Mouse (Mus musculus) liver, embryonic 14.5 days (tissue): Measurements from ENCODE around the gene Bcat1.
A peak's percentile ranks its signal among the peaks of the same experiment; 100 is the strongest.

Source experiments
- CTCF ChIP-seq: IDR thresholded peaks from 2 replicates; pipeline ENCODE4 v1.5.1; 2016; ENCODE audit warnings: antibody characterized with exemption, low read depth, control low read depth
- EP300 ChIP-seq: IDR thresholded peaks from 2 replicates; pipeline ENCODE4 v1.6.1; 2016; ENCODE audit warnings: antibody characterized with exemption, low read depth

- TF ChIP-seq EP300 = no peak
- peak; percentile 41 for TF ChIP-seq CTCF
Observed at GRCm38 (mm10) chr6:144997229-144997628, 78.8 kb downstream of the Bcat1 start.
